ENCODE assay signal across 17 mouse cellular contexts in genomic region chr1:139336997-139337396, GRCm38 (mm10). TPM values are rescaled to one million over a fixed set of nuclear protein-coding genes. Genes with fewer than 3 reads are reported as not detected.
"Had no signal": no experiment of that assay in that cellular context is flagged by ENCODE, and none has a peak within 500 bp of the region (broad histone marks: within the 10 kb centered on the region; RNA-seq: fewer than 3 reads in every experiment).

No protein-coding gene starts in this region.

- H3K36me3 ChIP-seq: midbrain, embryonic 10.5 days; midbrain, embryonic 12.5 days; neural tube, embryonic 12.5 days; stomach, embryonic 15.5 days had no signal

- H3K9ac ChIP-seq: lung, embryonic 14.5 days; midbrain, embryonic 12.5 days; neural tube, embryonic 12.5 days; stomach, embryonic 15.5 days had no signal

- H3K4me1 ChIP-seq: midbrain, embryonic 10.5 days; midbrain, embryonic 12.5 days; neural tube, embryonic 12.5 days; stomach, embryonic 15.5 days had no signal

- H3K27ac ChIP-seq: midbrain, embryonic 10.5 days; midbrain, embryonic 12.5 days; neural tube, embryonic 12.5 days; stomach, embryonic 15.5 days; stomach, postnatal 0 days had no signal

- H3K9me3 ChIP-seq: midbrain, embryonic 10.5 days; midbrain, embryonic 12.5 days; neural tube, embryonic 12.5 days; stomach, embryonic 15.5 days had no signal

- DNase-seq: lung, adult 18-20 months; lung, embryonic 14.5 days; lung, postnatal 10 days; lung, postnatal 4 days; right cerebral cortex, postnatal 14 days; thymus, adult 2 months; thymus, postnatal 25 days; thymus, postnatal 4 days had no signal

- H3K4me3 ChIP-seq: midbrain, embryonic 10.5 days; midbrain, embryonic 12.5 days; neural tube, embryonic 12.5 days; stomach, embryonic 15.5 days had no signal

- H3K27me3 ChIP-seq: midbrain, embryonic 12.5 days; neural tube, embryonic 12.5 days; stomach, embryonic 15.5 days had no signal

- H3K4me2 ChIP-seq: lung, embryonic 14.5 days; midbrain, embryonic 12.5 days; neural tube, embryonic 12.5 days; stomach, embryonic 15.5 days had no signal

RNA-seq across cellular contexts. Expression of gene Crb1, which starts 39.9 kb away (rescaled TPM):
- total RNA-seq: megakaryocyte, adult 5-6 weeks; megakaryocyte-erythroid progenitor cell, adult 5-6 weeks; neutrophil, adult 5-6 weeks had no signal
- polyA plus RNA-seq: lung, embryonic 14.5 days; spleen, adult 2 months had no signal
